Mouse (Mus musculus) small intestine, adult 2 months (tissue): ENCODE results near the gene Samsn1.

Source experiments
- CTCF ChIP-seq: fragments of 200-500 bp; IDR thresholded peaks from 2 replicates; pipeline ENCODE4 v1.5.1; 2012; ENCODE audit warnings: low read depth, mild to moderate bottlenecking, control low read depth, inconsistent platforms, low read length, moderate library complexity, mixed read lengths; ENCODE audit not compliant: insufficient replicate concordance, insufficient read length; ENCODE audit errors: extremely low read depth
- POLR2A ChIP-seq: fragments of 200-500 bp; IDR thresholded peaks from 2 replicates; pipeline ENCODE4 v1.6.1; 2012; ENCODE audit warnings: low read depth, mild to moderate bottlenecking, control low read depth, inconsistent platforms, low read length, moderate library complexity

- TF ChIP-seq CTCF, result no peak
- no peak for TF ChIP-seq POLR2A
These were observed 165.7 kb downstream of the Samsn1 start for GRCm38 (mm10) chr16:75856343-75856742.
